18 mouse cellular contexts compared by ENCODE assay signal in genomic region chr6:97815723-97816122, GRCm38 (mm10). TPM values are rescaled to one million over a fixed set of nuclear protein-coding genes. Genes with fewer than 3 reads are reported as not detected.
DNase-seq lines count a peak whose midpoint lies in the region; ATAC-seq and TF ChIP-seq lines count a peak whose summit lies in the region.
"Had no signal": no experiment of that assay in that cellular context is flagged by ENCODE, and none has a peak within 500 bp of the region (broad histone marks: within the 10 kb centered on the region; RNA-seq: fewer than 3 reads in every experiment).

No protein-coding gene starts in this region.

- peak overlapping the region; percentile 26; the same call in 1 of the 2 replicates for H3K27ac ChIP-seq in heart, adult 2 months
- H3K27ac ChIP-seq in lung, postnatal 0 days (ENCODE audit: low read length), result no peak overlapping the region
- H3K27ac ChIP-seq: embryonic facial prominence, embryonic 15.5 days; hindbrain, embryonic 14.5 days; limb, embryonic 13.5 days; liver, embryonic 14.5 days had no signal

- H3K4me1 ChIP-seq in heart, adult 2 months (ENCODE audit: control insufficient read depth, insufficient read depth, low read length), result peaks cover 2% of the 10 kb centered on the region; the same call in 1 of the 2 replicates
- H3K4me1 ChIP-seq in lung, postnatal 0 days (ENCODE audit: insufficient read depth, low read depth, low read length), result no peaks in the 10 kb centered on the region
- H3K4me1 ChIP-seq: embryonic facial prominence, embryonic 15.5 days had no signal

- H3K27me3 ChIP-seq in heart, adult 2 months (ENCODE audit: control insufficient read depth, insufficient read depth, low read length), result no peaks in the 10 kb centered on the region
- no peaks in the 10 kb centered on the region for H3K27me3 ChIP-seq in lung, postnatal 0 days (replicated peaks; ENCODE audit: insufficient read depth, low read length)
- H3K27me3 ChIP-seq: embryonic facial prominence, embryonic 15.5 days; limb, embryonic 13.5 days; megakaryocyte, embryonic 14.5 days; Patski had no signal

- H3K4me3 ChIP-seq in heart, adult 2 months, result no peak overlapping the region
- H3K4me3 ChIP-seq in lung, postnatal 0 days (ENCODE audit: low read depth, low read length), result no peak overlapping the region
- H3K4me3 ChIP-seq: embryonic facial prominence, embryonic 15.5 days; limb, embryonic 13.5 days; megakaryocyte, embryonic 14.5 days had no signal

- TF ChIP-seq CTCF in heart, adult 2 months (IDR thresholded peaks at IDR 0.05), result no peak
- no peak for TF ChIP-seq CTCF in lung, postnatal 0 days (IDR thresholded peaks at IDR 0.05)

- no peaks in the 10 kb centered on the region for H3K9me3 ChIP-seq in lung, postnatal 0 days (ENCODE audit: low read length)
- H3K9me3 ChIP-seq: embryonic facial prominence, embryonic 15.5 days; limb, embryonic 13.5 days; megakaryocyte, embryonic 14.5 days had no signal

- no peak for TF ChIP-seq EP300 in heart, adult 2 months (IDR thresholded peaks at IDR 0.05; ENCODE audit: insufficient read depth, low read depth, low read length)
- TF ChIP-seq EP300 in lung, postnatal 0 days (IDR thresholded peaks at IDR 0.05), result peak; percentile 83

- peaks cover 11% of the 10 kb centered on the region for H3K36me3 ChIP-seq in heart, adult 2 months (ENCODE audit: control insufficient read depth, insufficient read depth, low read length)
- H3K36me3 ChIP-seq in lung, postnatal 0 days (ENCODE audit: insufficient read depth, low read length), result no peaks in the 10 kb centered on the region
- H3K36me3 ChIP-seq: embryonic facial prominence, embryonic 15.5 days; limb, embryonic 13.5 days had no signal

- no peak overlapping the region for H3K9ac ChIP-seq in heart, adult 2 months (ENCODE audit: low read depth, low read length)
- no peak overlapping the region for H3K9ac ChIP-seq in lung, postnatal 0 days (replicated peaks; ENCODE audit: low read depth)
- H3K9ac ChIP-seq: embryonic facial prominence, embryonic 15.5 days; hindbrain, embryonic 14.5 days; limb, embryonic 13.5 days; liver, embryonic 14.5 days had no signal

- H3K79me2 ChIP-seq in heart, adult 2 months (replicated peaks; ENCODE audit: control insufficient read depth, insufficient read depth, low read length), result no peaks in the 10 kb centered on the region

- no peak for TF ChIP-seq POLR2A in heart, adult 2 months (IDR thresholded peaks at IDR 0.05; ENCODE audit: insufficient read depth, low read depth, low read length)

- intact Hi-C loops in heart, adult 2 months (cut with DNase I), result no loop called here
- intact Hi-C loops in heart, postnatal 14 days (cut with DNase I), result no loop called here

- whole genome bisulfite sequencing in heart, adult 2 months, result 41% methylated on average over 1 of the region's 1 CpGs
- WGBS in lung, postnatal 0 days, result 14% methylated on average over 1 of the region's 1 CpGs

- H3K4me2 ChIP-seq in lung, postnatal 0 days (replicated peaks; ENCODE audit: low read depth, low read length), result no peak overlapping the region
- H3K4me2 ChIP-seq: embryonic facial prominence, embryonic 15.5 days; hindbrain, embryonic 14.5 days; limb, embryonic 13.5 days had no signal

- no peak for DNase-seq in heart, adult 2 months
- no peak for DNase-seq in heart, postnatal 14 days
- peak; percentile 81 for DNase-seq in lung, postnatal 0 days (ENCODE audit: low spot score)
- no peak for DNase-seq in lung, adult 18-20 months
- DNase-seq in adipocyte (ENCODE audit: low spot score), result peak; percentile 53
- peak; percentile 66 for DNase-seq in skeletal muscle tissue, adult 2 months (ENCODE audit: low read depth, low spot score)
- DNase-seq in thymus, postnatal 36 days, result no peak
- DNase-seq: adrenal gland, postnatal 10 days; cerebellum, postnatal 10 days; retina, postnatal 1 day; thymus, adult 2 months had no signal

- peak; percentile 83 for ATAC-seq in lung, postnatal 0 days
- ATAC-seq: forebrain, embryonic 16.5 days had no signal

RNA-seq across cellular contexts. Expression of gene Mitf, which starts 8.9 kb away (rescaled TPM):
- 10 to 100 TPM; 50.6 to 68.3 TPM for total RNA-seq in heart, adult 2 months (2021)
- 23.4 and 36.3 TPM in 2 replicates for polyA plus RNA-seq in heart, adult 2 months (2012; rRNA removed)
- 10 to 100 TPM; 55.8 to 60.7 TPM for total RNA-seq in heart, postnatal 14 days (2021)
- 3.7 and 3.9 TPM in 2 replicates for polyA plus RNA-seq in lung, postnatal 0 days (2015; fragmentation: Nextera tagmentation; extraction: Ambion mirVana)

Comparison
In these comparisons a context has a peak if more than half of its experiments do, and no peak if none do; other contexts are left out.
1. DNase-seq: peak in lung, postnatal 0 days (single experiment), adipocyte (single experiment) and skeletal muscle tissue, adult 2 months (single experiment); none in heart, adult 2 months (0 of 2), heart, postnatal 14 days (0 of 2), lung, adult 18-20 months (0 of 2) and thymus, postnatal 36 days (0 of 2).